25 mouse cellular contexts compared by ENCODE assay signal in the genomic region with DNA sequence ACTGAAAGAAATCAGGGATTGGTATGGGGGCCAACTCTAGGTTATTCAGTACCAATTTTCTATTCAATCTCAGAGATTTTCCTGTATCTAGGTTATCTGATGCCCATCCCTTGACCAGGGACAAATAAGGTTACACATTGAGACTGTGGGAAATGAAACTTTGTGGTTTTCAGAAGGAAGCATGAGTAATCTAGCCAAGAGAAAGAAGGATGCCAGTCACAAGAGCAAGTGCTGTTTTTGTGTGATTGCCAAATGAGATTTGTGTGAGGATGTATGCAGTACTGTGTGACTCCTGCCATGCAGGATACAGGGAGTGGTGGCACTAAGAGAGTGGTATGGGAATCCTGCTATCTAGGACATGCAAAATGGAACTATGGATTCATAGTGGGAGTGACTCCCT.
DNase-seq lines count a peak whose midpoint lies in the region; ATAC-seq and TF ChIP-seq lines count a peak whose summit lies in the region.
"Had no signal": no experiment of that assay in that cellular context is flagged by ENCODE, and none has a peak within 500 bp of the region (broad histone marks: within the 10 kb centered on the region; RNA-seq: fewer than 3 reads in every experiment).

No protein-coding gene starts in this region.

- ATAC-seq in liver, embryonic 13.5 days (ENCODE audit: low read depth), result 0 out of 2 replicates have a peak, but pooled peaks have one; percentile 47
- ATAC-seq in liver, embryonic 12.5 days, result no peak
- ATAC-seq in common myeloid progenitor, adult 5-6 weeks (replicated peaks; ENCODE audit: low read depth, poor library complexity, severe bottlenecking), result peak; percentile 73
- ATAC-seq in megakaryocyte, adult 5-6 weeks (ENCODE audit: poor library complexity, severe bottlenecking), result peak; percentile 77
- no peak for ATAC-seq in activated CD4-positive, CD25-positive, alpha-beta regulatory T cell, adult 4 months
- ATAC-seq: forebrain, embryonic 14.5 days had no signal

- no peak overlapping the region for H3K4me3 ChIP-seq in liver, embryonic 13.5 days (replicated peaks)
- H3K4me3 ChIP-seq in liver, embryonic 12.5 days, result no peak overlapping the region
- no peak overlapping the region for H3K4me3 ChIP-seq in CH12.LX (replicated peaks in 1 of 3; ENCODE audit: low read depth in 2 of 3, low read length in 2 of 3, poor library complexity in 1 of 3)
- H3K4me3 ChIP-seq: embryonic facial prominence, embryonic 13.5 days; erythroblast, embryonic 14.5 days; heart, embryonic 10.5 days; hindbrain, embryonic 15.5 days; limb, embryonic 12.5 days; midbrain, embryonic 12.5 days; stomach, embryonic 15.5 days had no signal

- H3K9me3 ChIP-seq in liver, embryonic 13.5 days (replicated peaks), result no peaks in the 10 kb centered on the region
- no peaks in the 10 kb centered on the region for H3K9me3 ChIP-seq in liver, embryonic 12.5 days (replicated peaks)
- H3K9me3 ChIP-seq in CH12.LX (replicated peaks; ENCODE audit: low read length), result no peaks in the 10 kb centered on the region
- H3K9me3 ChIP-seq: embryonic facial prominence, embryonic 13.5 days; heart, embryonic 10.5 days; hindbrain, embryonic 15.5 days; limb, embryonic 12.5 days; midbrain, embryonic 12.5 days; stomach, embryonic 15.5 days had no signal

- no peak for TF ChIP-seq RAD21 in CH12.LX (IDR thresholded peaks at IDR 0.05; ENCODE audit: low read depth, low read length)

- no peaks in the 10 kb centered on the region for H3K4me1 ChIP-seq in liver, embryonic 13.5 days (replicated peaks)
- no peaks in the 10 kb centered on the region for H3K4me1 ChIP-seq in liver, embryonic 12.5 days
- H3K4me1 ChIP-seq in CH12.LX (ENCODE audit: control insufficient read depth in 1 of 2, insufficient read depth in 2 of 2), result peaks cover 7 to 19% of the 10 kb centered on the region in 2 experiments
- H3K4me1 ChIP-seq: embryonic facial prominence, embryonic 13.5 days; heart, embryonic 10.5 days; limb, embryonic 12.5 days; midbrain, embryonic 12.5 days; stomach, embryonic 15.5 days had no signal

- in situ Hi-C loops in CH12.LX (cut with MboI; ENCODE audit: low pct_ligation_motif_present, low pct_unique_long_range_greater_than_20kb, low sequenced_read_pairs), result loop anchor here (25.0 kb wide), 1 partner anchor 551 kb away; a partner anchor contains a TSS

- no peaks in the 10 kb centered on the region for H3K27me3 ChIP-seq in liver, embryonic 13.5 days
- no peaks in the 10 kb centered on the region for H3K27me3 ChIP-seq in liver, embryonic 12.5 days (replicated peaks)
- no peaks in the 10 kb centered on the region for H3K27me3 ChIP-seq in CH12.LX (replicated peaks)
- H3K27me3 ChIP-seq: embryonic facial prominence, embryonic 13.5 days; hindbrain, embryonic 15.5 days; limb, embryonic 12.5 days; midbrain, embryonic 12.5 days; stomach, embryonic 15.5 days had no signal

- no peak for DNase-seq in liver, embryonic 13.5 days
- DNase-seq in CH12.LX (ENCODE audit: extremely low read depth), result peak; percentile 38
- no peak for DNase-seq in thymus, adult 18-20 months
- no peak for DNase-seq in right cerebral cortex, postnatal 36 days (ENCODE audit: low spot score in 2 of 2)
- DNase-seq: adrenal gland, postnatal 14 days; cerebellum, adult 11-12 months; cerebellum, postnatal 10 days; heart, postnatal 4 days; kidney, adult 8-10 months; kidney, postnatal 14 days; lung, adult 2 months; lung, postnatal 4 days; thymus, postnatal 36 days had no signal

- no peak overlapping the region for H3K9ac ChIP-seq in liver, embryonic 13.5 days
- H3K9ac ChIP-seq in liver, embryonic 12.5 days, result no peak overlapping the region
- H3K9ac ChIP-seq in CH12.LX (ENCODE audit: insufficient read depth, low read depth), result no peak overlapping the region
- H3K9ac ChIP-seq: embryonic facial prominence, embryonic 13.5 days; hindbrain, embryonic 15.5 days; limb, embryonic 12.5 days; midbrain, embryonic 12.5 days; stomach, embryonic 15.5 days had no signal

- no peak for TF ChIP-seq CTCF in CH12.LX (conservative IDR thresholded peaks at IDR 0.05 in 1 of 2, IDR thresholded peaks at IDR 0.05 in 1 of 2; ENCODE audit: low read depth in 2 of 2, low read length in 2 of 2)

- TF ChIP-seq EP300 in CH12.LX (IDR thresholded peaks at IDR 0.05; ENCODE audit: low read length), result no peak

- H3K36me3 ChIP-seq in liver, embryonic 13.5 days, result no peaks in the 10 kb centered on the region
- H3K36me3 ChIP-seq in liver, embryonic 12.5 days, result no peaks in the 10 kb centered on the region
- H3K36me3 ChIP-seq in CH12.LX (replicated peaks in 1 of 2; ENCODE audit: control insufficient read depth in 1 of 2, insufficient read depth in 1 of 2, low read length in 1 of 2), result no peaks in the 10 kb centered on the region
- H3K36me3 ChIP-seq: embryonic facial prominence, embryonic 13.5 days; heart, embryonic 10.5 days; hindbrain, embryonic 15.5 days; limb, embryonic 12.5 days; midbrain, embryonic 12.5 days; stomach, embryonic 15.5 days had no signal

- no peak overlapping the region for H3K27ac ChIP-seq in liver, embryonic 13.5 days
- no peak overlapping the region for H3K27ac ChIP-seq in liver, embryonic 12.5 days
- no peak overlapping the region for H3K27ac ChIP-seq in CH12.LX (ENCODE audit: insufficient read depth, low read depth)
- H3K27ac ChIP-seq: embryonic facial prominence, embryonic 13.5 days; heart, embryonic 10.5 days; hindbrain, embryonic 15.5 days; limb, embryonic 12.5 days; midbrain, embryonic 12.5 days; stomach, embryonic 15.5 days had no signal

- H3K4me2 ChIP-seq in liver, embryonic 13.5 days, result no peak overlapping the region
- no peak overlapping the region for H3K4me2 ChIP-seq in liver, embryonic 12.5 days
- H3K4me2 ChIP-seq in CH12.LX (ENCODE audit: insufficient read depth, low read depth, poor library complexity, severe bottlenecking), result no peak overlapping the region
- H3K4me2 ChIP-seq: embryonic facial prominence, embryonic 13.5 days; hindbrain, embryonic 15.5 days; limb, embryonic 12.5 days; midbrain, embryonic 12.5 days; stomach, embryonic 15.5 days had no signal

- dilution Hi-C loops in CH12.LX (cut with MboI; ENCODE audit: extremely low pct_ligation_motif_present, extremely low pct_unique_long_range_greater_than_20kb, low sequenced_read_pairs), result no loop called here

- H3K79me2 ChIP-seq in CH12.LX (replicated peaks; ENCODE audit: control insufficient read depth, extremely low read depth, insufficient read depth, poor library complexity, severe bottlenecking), result no peaks in the 10 kb centered on the region

- no peak for TF ChIP-seq POLR2A in CH12.LX (IDR thresholded peaks at IDR 0.05; ENCODE audit: low read depth, low read length)

TF ChIP-seq in CH12.LX, 34 proteins besides CTCF, POLR2A, EP300 and RAD21:
- TF ChIP-seq MYC (IDR thresholded peaks at IDR 0.05; ENCODE audit: low read depth, low read length) (no peak), JUND (conservative IDR thresholded peaks at IDR 0.05; ENCODE audit: low read depth, low read length) (peak; percentile 33), CHD2 (IDR thresholded peaks at IDR 0.05; ENCODE audit: low read length) (no peak), ZMIZ1 (IDR thresholded peaks at IDR 0.05; ENCODE audit: low read depth, low read length) (no peak), IRF4 (IDR thresholded peaks at IDR 0.05; ENCODE audit: low read depth, low read length) (no peak), RCOR1 (conservative IDR thresholded peaks at IDR 0.05; ENCODE audit: low read depth, low read length) (no peak), MEF2A (IDR thresholded peaks at IDR 0.05; ENCODE audit: borderline replicate concordance, low read depth, low read length) (no peak), MXI1 (IDR thresholded peaks at IDR 0.05; ENCODE audit: low read depth, low read length) (no peak), NELFE (IDR thresholded peaks at IDR 0.05; ENCODE audit: low read depth, low read length) (no peak), SIN3A (IDR thresholded peaks at IDR 0.05; ENCODE audit: low read length) (no peak), BHLHE40 (IDR thresholded peaks at IDR 0.05; ENCODE audit: low read depth, low read length) (peak; percentile 71), USF2 (conservative IDR thresholded peaks at IDR 0.05; ENCODE audit: low read depth, low read length) (no peak), JUN (IDR thresholded peaks at IDR 0.05; ENCODE audit: insufficient read depth, low read depth, low read length) (0 out of 2 replicates have a peak, but pooled peaks have one; percentile 23)
TF ChIP-seq in CH12.LX: peak in this region for 3.

Comparison
In these comparisons a context has a peak if more than half of its experiments do, and no peak if none do; other contexts are left out.
1. ATAC-seq: peak in liver, embryonic 13.5 days (single experiment), common myeloid progenitor, adult 5-6 weeks (single experiment) and megakaryocyte, adult 5-6 weeks (single experiment); none in liver, embryonic 12.5 days (single experiment) and activated CD4-positive, CD25-positive, alpha-beta regulatory T cell, adult 4 months (single experiment).